Mouse (Mus musculus) 3134 (cell line): ENCODE measurements around the gene Myo1b.

ENCODE experiments used
- DNase-seq: peaks from one replicate; pipeline ENCODE4 v3.0.0-alpha.2; 2011; ENCODE audit warnings: low spot score; ENCODE audit not compliant: insufficient read length; ENCODE audit errors: extremely low read depth

The Myo1b gene

GRCm38 (mm10) chr1:51855541-51856244, 60.2 kb downstream of the Myo1b start:
- DNase-seq, result no peak

- no peak for DNase-seq
These were observed 63.6 kb downstream of the Myo1b start for GRCm38 (mm10) chr1:51852314-51852713.

GRCm38 (mm10) chr1:51849570-51850211, 66.2 kb downstream of the Myo1b start:
- no peak for DNase-seq

GRCm38 (mm10) chr1:51845264-51846036, 70.4 kb downstream of the Myo1b start:
- no peak for DNase-seq

- no peak for DNase-seq
These were observed 77.8 kb downstream of the Myo1b start for GRCm38 (mm10) chr1:51837845-51838623.

- no peak for DNase-seq
These were observed 78.6 kb downstream of the Myo1b start for GRCm38 (mm10) chr1:51837311-51837710.

GRCm38 (mm10) chr1:51835795-51836194, 80.1 kb downstream of the Myo1b start:
- DNase-seq, result no peak

GRCm38 (mm10) chr1:51834072-51834471, 81.8 kb downstream of the Myo1b start:
- no peak for DNase-seq

- DNase-seq, result peak; percentile 50
These were observed 86.5 kb downstream of the Myo1b start for GRCm38 (mm10) chr1:51829353-51829752.

GRCm38 (mm10) chr1:51822531-51822930, 93.3 kb downstream of the Myo1b start:
- DNase-seq, result no peak

GRCm38 (mm10) chr1:51821701-51822495, 94.0 kb downstream of the Myo1b start:
- DNase-seq, result no peak

- DNase-seq, result no peak
These were observed 95.4 kb downstream of the Myo1b start for GRCm38 (mm10) chr1:51820520-51820919.

GRCm38 (mm10) chr1:51820013-51820441, 95.8 kb downstream of the Myo1b start:
- no peak for DNase-seq

- DNase-seq, result peak; percentile 9
These were observed 100.2 kb downstream of the Myo1b start for GRCm38 (mm10) chr1:51815636-51816035.

- no peak for DNase-seq
These were observed 100.8 kb downstream of the Myo1b start for GRCm38 (mm10) chr1:51814854-51815630.

- no peak for DNase-seq
These were observed 107.0 kb downstream of the Myo1b start for GRCm38 (mm10) chr1:51808847-51809246.

GRCm38 (mm10) chr1:51808228-51808627, 107.6 kb downstream of the Myo1b start:
- DNase-seq, result peak; percentile 21

GRCm38 (mm10) chr1:51805040-51805610, 110.7 kb downstream of the Myo1b start:
- DNase-seq, result no peak
